Mouse (Mus musculus) adrenal gland, postnatal 10 days (tissue): Measurements from ENCODE around the gene Enpp5. TPM values are rescaled to one million over a fixed set of nuclear protein-coding genes. Genes with fewer than 3 reads are reported as not detected.
A peak's percentile ranks its signal among the peaks of the same experiment; 100 is the strongest.

Experiments
- DNase-seq: peaks from one replicate; pipeline ENCODE4 v3.0.0; 2021; ENCODE audit warnings: mixed read lengths
- total RNA-seq, 2 experiments: library from RNA; stranded (reverse); gene quantifications; 2 replicates each; pipeline ENCODE4 v1.2.3; 2021

Gene Enpp5
- total RNA-seq, 2 experiments from 2014 or later: 20.7 to 25.3 TPM

DNA sequence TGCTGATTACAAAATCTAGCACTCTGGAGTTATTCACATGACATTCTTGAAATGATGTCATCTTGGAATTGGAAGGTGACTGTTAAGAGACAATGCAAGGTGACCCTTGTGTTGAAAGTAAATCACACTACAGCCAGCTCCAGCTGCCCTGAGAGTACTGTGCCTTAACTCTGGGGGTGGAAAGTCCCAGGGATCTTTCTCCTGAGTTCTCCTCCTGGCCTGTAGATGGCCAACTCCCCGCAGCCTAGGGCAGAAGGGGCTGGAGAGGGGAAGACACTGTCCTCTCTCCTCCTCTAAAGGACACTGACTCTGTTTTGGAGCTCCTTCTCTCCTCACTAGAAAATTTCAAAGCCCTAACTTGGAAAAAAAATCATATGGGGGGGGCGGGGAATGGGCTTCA is 12.9 kb downstream of the Enpp5 start:
- no peak for DNase-seq

DNA sequence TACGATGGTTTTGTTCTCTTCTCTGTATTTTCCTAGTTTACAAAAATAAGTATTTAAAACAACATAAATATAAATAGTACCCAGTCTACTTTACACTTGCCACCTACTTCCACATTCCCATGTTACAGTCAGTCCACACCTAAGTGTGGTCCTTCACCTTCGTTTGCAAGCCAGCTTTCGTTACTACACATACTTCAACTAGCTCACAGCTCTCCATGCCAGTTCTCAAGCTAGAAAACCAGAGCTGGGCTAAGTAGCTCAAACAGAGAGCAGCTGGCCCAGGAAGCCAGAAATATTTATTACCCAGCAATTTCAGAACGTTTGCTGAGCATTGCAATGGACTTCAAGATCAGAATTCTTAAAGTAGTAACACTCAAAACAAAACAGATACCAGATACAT is 21.9 kb downstream of the Enpp5 start:
- DNase-seq: no peak

DNA sequence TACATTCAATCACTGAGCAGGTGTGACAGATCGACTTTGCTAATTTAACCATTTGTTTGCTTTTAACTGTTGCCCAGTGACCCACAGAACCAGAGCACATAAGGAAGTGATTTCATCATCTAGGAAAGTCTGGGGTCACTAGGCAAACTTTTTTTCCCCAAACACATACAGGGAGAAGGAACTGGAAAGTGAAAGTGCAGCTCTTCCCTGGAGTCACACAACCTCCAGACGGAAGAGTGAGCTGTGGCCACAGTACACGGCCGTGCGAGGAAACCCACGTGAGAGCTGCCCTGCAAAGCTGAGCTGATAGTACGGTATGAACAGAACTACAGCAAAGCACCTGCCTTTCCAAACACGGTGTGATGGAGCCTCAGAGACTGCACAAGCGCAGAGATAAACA is 22.3 kb downstream of the Enpp5 start:
- no peak for DNase-seq

DNA sequence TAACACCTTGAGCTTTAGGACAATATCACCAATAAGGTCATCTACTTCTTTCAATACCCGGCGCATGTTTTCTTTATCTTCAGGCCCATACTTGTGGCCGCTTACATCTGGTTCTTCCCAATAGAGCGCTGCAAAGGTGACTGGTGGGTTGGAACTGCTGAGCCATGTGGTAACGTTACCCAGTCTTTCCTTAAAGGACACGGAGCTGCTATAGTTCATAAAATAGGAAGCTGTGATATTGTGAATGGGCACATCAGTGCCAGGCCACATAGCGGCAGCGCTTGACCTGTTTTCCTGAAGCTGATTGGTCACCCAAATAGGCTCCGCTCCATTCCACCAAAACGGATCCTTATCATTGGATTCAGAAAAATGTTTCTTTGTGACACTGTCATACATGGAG is 23.3 kb downstream of the Enpp5 start:
- DNase-seq: no peak

DNA sequence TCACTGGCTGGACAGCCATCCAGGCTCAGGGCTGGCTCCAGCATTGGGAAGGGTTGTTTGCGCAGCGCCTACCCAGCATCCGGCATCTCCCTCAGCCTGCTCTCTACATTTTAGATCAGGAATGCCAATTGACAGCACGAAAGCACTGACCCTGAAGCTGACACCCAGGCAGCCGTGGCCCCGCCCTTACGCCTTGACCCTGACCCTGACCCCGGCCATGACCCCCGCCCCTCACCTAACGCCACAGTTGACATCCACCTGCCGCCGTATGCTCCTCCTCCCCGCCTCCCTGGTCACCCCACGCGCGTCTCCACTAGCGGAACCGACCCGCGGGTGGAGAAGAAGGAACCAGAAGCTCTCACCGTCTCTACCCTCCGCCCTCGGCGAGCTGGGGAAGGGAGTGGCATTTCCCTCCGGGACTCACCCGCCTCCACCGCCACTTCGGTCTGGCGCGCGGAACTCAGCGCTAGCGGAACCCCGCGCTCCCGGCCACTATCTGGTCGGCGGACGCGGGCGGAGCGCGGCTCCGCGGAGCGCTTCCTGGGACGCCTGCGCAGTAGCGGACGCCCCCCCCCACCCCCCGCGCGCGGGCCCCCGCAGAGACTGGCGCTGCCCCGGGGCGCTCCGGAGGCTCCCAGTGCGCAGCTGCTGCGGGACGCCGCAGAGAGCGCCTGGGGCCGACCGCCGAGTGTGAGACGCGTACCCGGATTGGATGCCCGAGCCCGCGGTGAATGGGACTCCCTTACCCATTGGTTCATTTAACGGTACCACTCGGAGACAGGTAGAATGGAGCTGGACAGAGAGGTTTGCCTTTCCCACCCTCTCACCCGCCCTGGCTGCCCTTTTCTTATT is 26.9 kb downstream of the Enpp5 start, which contains the start of gene Enpp4:
Gene Enpp4 (minus strand): TSS at position 523 of the 852 bp plus-strand sequence.
- peak; percentile 95 for DNase-seq

DNA sequence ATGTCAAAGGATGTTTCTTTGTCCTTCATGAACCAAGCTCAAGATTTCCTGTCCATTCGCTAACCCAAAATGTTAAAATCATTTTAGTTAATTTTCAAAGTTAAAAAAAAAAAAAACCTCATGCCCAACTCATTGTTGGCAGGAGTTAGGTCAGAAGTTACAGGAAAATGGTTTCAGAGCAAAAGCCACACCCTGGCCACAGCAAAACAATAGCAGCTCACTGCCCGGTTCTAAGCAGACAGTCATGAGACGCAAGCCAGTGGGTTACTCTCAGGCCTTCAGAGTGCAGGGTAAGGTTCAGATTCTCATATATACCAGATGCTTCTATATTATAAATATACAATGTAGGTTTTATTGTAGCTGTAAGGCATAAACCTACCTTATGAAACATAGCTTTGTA is 29.7 kb downstream of the Enpp5 start:
- no peak for DNase-seq

DNA sequence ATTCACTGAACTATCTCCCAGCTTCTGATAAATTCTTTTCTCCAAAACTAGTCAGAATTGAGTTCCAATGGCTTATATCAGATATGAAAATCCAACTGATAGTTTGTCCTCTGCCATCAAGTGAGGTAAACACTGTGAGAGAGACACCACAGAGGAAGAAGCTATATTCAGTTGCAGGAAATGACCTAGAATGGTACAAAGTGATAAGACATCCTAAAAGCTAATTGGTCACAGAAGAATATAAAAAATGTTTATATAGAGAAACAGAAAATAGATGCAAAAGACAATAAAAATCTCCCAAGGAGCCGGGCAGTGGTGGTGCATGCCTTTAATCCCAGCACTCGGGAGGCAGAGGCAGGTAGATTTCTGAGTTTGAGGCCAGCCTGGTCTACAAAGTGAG is 38.0 kb downstream of the Enpp5 start:
- DNase-seq: no peak

DNA sequence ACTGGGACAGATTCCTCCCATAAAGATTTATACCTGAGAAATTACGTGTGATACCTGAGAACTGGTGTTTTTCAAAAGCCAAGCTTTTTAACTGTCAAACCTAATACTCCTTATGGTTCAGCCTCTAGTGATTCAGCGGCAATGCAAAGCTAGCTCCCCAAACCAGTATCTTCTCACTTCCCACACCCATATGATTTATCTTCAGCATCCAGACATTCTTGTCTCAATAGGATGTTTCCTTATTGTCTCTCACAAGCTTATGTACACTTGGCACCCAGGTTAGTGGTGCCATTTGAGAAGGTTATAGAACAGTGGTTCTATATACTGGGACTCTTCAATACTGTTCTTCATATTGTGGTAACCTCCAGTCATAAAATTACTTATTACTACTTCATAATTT is 39.1 kb downstream of the Enpp5 start:
- DNase-seq: no peak

DNA sequence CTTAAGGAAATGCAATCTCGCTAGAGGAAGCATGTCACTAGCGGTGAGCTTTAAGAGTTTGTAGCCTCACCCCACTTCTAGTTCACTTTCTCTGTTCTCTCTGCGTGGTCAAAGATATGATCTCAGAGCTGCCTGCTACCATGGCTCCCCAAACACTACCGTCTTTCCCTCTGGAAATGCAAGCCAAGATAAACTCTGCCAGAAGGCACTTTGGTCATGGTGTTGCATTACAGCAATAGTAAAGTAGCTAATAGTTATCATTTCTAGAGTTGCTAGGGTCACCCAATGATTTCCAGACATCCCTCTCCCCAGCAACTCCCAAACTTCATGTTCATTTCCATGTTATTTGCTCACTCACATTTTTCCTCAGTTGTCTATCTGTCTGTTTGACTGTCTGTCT is 39.6 kb downstream of the Enpp5 start:
- DNase-seq: no peak

DNA sequence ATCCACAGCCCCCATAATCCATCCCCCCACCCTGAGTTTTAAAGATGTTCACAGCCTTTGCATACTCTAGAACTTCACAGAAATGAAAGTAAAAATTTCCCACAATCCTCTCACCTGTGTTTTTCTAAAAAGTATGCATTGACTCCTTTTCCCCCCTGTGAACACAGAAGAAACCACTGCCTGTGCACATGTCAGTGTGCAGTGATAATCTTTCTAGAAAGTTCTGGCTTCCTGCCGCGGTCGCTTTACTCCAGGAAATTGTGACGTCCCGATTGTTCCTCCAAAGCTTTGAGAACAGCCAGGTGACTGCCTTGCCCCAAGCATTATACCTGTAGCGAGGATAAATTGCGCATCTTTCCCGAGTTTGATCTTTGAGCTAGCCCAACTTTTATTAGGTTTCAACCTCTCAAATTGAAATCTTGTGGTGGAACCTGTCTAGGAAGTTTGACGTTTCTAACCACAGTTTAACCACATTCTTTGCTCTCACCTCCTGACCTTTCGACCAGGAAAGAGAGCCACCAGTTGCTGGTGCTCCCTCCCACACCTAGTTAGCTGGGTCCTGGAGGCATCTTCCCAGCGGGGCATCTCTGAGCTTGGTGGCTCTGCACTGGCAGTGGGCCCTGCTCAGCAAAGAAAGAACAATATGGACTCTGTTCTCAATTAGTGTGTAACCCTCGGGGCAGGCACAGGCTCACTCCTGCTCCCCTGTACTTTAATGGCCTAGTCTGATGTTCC is 42.9 kb downstream of the Enpp5 start:
- no peak for DNase-seq

DNA sequence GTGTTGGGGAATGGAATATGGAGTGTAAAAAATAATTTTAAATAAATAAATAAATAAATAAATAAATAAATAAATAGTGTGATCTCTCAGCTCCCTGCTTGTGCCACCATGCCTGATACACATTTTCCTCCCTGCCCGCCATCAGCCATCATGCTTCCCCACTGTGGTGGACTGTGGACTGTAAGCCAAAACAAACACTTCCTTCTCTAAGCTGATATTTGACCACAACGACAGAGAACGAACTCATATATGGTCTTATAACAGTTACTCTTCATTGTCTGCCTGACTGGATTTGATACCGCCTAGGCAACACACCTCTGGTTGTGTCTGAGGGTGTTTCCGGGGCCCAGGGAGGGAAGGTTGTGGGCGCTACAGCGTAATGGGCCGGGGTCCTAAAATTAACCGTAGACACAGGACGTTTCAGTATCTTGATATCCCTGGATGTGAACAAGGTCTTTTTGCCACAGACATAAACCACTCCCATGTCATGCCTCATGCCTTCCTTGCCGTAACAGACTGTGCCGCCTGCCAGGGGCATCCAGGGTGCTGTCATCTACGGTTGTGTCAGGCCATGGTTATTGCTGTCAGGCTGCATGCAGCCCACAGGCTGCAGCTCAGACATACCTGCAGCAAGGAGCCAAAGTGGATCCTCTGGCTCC is 50.6 kb downstream of the Enpp5 start:
- DNase-seq: no peak

DNA sequence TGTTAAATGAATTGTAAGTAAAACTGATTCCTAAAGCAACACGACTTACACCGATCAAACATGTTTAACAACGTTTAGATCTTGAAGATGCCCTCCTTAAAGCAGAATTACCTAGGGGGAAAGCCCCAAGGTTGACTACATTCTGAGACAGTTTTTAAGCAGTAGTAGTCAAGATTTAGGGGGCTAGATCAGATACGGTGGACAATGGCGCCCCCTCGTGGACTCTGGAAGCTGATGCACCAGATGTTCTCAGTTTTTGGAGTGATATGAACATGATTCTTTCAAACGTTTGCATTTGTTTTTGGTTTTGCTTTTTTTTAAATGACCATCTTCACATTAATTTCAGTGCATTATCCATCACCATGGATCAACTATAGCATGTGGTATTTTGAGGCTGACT is 51.8 kb downstream of the Enpp5 start:
- peak; percentile 81 for DNase-seq

DNA sequence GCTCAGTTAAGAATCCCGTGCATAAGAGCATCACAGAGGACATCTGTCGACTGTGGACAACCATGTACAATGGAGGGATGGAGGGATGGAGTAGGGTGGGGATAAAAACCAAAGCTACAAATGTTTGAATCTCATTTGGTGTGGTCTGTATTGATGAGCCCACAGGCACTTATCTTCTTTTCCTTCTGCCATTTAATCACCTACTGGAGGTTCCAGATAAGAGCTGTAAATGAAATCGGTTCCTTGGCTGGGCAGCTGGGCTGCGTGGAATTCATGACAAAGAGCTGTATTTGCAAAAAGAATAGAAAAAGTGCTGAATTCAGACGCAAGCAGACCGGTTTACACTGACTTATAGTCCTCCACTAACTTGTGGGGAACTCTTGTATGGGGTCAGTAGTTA is 55.5 kb downstream of the Enpp5 start:
- DNase-seq: no peak

DNA sequence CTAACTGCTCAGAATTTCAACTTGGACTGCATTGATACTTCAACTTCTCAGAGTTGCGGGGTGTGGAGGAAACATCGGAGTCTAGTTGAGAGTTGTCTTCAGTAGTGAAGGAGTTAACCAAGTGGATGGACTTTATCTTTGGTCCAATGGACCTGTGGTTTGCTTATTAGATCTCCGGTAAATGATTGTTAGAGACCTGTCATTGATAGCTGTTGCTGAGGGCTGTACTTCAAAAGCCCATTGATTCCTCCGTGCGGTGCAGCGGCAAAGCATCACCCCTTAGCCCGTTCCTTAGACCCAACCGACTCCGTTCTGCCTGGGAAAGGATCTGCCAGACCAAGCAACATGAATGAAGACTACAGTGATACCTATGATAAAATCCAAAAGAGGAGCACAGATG is 55.9 kb downstream of the Enpp5 start:
- no peak for DNase-seq

DNA sequence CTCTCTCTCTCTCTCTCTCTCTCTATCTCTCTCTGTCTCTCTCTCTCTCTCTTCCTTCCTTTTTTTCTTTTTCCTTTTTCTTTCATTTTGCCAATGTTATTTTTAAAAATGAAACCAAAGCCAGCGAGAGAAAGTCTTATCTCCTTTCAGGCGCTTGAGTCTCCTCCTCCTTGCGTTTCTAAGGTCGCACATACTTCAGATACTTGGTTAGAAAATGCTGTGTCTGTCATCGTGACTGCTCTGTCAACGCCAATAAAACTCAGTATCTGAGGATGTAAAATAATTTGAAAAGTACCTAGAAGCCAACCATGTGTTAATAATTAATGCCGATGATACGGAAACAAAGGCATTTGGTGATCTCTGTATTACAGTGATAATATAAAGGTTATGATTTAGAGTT is 57.4 kb downstream of the Enpp5 start:
- DNase-seq: no peak

Other genes starting within 250 kb of the Enpp5 start
- 10 to 100 TPM; 10.0 to 10.7 TPM for gene Enpp4, start 27.0 kb downstream of the Enpp5 start, total RNA-seq
- 10 to 100 TPM; 24.1 to 39.0 TPM for gene Clic5, start 109.8 kb downstream of the Enpp5 start, total RNA-seq